Mouse (Mus musculus) CD4-positive helper T cell, adult 2 months (primary cell): ENCODE data around the gene Maco1.
A peak's percentile ranks its signal among the peaks of the same experiment; 100 is the strongest.
"Not testable (repeated sequence)": the region's sequence is repeated elsewhere in the genome, so short reads cannot be mapped to it uniquely, and the experiment has no call there.

Experiments
- DNase-seq: peaks from one replicate; pipeline ENCODE4 v3.0.0-alpha.2; 2012; ENCODE audit warnings: low read depth, missing footprints, low spot score

Gene Maco1

DNA sequence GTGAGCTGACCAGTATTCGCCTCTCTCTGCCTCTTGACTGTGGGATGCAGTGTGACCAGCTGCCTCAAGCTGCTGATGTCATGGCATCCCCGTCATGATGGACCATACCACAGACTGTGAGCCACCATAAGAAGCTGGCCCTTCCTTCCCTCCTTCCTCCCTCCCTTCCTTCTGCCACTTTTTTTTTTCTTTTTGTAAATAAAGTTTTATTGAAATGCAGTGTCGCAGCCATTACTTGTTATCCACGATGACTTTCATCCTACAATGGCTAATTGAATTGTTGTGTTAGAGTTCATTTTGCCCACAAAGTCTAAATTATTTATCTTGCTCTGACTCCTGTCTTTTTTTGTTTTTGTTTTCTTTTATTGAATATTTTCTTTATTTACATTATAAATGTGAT lies 5.3 kb upstream of the Maco1 start:
- no peak for DNase-seq

- no peak for DNase-seq
Measured at GRCm38 (mm10) chr4:134856501-134856900, 3.4 kb upstream of the Maco1 start.

DNA sequence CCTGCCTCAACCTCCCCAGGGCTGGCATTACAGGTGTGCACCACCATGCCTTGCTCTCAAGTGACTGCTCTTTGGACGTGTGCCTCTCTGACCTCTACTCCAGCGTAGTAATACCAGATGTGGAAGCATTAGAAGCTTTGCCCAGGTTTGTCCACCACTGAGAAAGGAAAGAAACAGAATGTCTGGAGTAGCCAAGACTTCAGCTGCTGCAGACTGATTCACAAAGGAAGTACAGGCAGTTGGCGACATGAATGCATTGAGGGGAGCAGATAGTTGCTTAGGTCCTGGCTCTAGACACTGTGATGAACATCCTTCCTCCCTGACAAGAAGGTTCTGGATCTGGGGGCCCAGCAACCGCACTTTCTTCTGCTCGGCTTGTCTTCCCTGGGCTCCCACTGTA lies 2.9 kb upstream of the Maco1 start:
- no peak for DNase-seq

DNA sequence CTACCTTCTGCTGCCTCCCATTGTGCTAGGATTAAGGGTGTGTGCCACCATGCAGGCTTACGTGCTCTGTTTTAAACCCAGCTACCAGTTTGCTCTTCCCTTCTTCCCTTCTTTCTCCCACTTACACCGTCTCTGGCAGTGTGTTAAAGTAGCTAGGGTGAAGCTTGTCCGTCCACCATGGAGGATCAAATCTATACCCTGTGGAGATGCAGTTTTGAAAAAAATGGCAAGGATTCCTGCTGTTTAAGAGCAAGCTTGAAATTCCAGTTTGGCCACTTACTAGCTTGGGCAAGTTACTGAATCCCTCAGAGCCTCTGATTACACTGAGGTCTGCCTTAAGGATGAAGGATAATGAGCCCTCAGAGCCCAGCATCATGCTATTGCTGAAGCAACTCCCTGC lies 2.2 kb upstream of the Maco1 start:
- DNase-seq, result no peak

DNA sequence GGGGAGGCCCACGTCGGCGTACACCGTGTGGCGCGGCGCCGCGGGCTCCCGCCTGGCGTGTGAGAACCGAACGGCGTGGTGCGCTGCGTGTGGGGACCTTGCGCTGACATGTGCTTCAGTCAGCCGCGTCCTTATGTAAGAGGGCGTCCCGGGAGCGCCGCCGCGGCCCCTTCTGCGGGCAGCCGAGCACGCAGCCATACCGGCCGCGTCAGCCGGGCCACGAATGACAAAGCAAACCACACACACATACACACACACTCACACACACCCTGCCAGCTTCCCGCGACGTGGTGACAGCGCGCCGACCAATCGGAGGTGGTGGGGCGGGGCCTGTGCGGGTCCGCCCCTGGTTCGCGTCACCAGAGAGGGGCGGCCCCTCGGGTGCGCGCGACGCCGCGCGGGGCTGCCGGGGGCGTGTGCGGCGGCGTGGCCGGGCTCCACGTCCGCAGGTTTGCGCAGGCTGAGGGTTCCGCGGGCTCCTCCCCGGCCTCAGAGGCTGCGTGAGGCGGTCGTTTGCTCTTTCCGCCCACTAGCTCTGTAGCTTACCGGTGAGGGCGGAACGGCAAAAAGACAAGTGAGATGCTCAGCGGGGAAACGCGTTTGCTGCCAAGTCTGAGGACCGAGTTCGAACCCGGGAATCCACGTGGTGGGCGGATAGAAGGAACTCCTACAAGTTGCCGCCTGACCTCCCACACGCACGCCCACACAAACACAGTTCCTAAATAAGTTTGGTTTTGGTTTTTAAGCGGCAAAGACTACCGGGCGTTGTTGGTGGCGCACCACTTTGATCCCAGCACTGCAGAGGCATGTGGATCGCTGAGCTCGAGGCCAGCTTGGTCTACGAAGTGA lies 716 bp upstream of the Maco1 start:
- peak; percentile 97 for DNase-seq

- DNase-seq, result peak; percentile 41
Measured at GRCm38 (mm10) chr4:134852438-134853255, 498 bp downstream of the Maco1 start.

GRCm38 (mm10) chr4:134851876-134852275 lies 1.3 kb downstream of the Maco1 start:
- DNase-seq, result peak; percentile 16

DNA sequence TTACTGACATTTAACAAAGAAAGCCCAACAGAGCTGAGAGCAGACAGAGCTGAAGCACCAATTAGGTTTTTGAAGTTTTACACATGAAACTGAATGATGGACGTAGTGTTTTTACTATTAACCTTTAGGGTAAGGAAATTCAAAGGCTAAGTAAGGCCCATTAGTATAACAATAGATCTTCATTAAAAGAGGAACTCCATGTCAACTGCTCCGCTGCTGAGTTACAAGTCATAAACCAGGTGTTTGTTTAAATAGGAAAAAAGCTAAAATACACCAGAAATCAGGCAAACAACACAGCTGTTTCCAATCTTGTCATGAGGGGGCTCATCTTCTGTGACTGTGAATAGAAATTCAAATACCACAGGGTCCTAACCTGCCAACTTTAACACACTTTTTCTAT lies 1.9 kb downstream of the Maco1 start:
- DNase-seq, result no peak

DNA sequence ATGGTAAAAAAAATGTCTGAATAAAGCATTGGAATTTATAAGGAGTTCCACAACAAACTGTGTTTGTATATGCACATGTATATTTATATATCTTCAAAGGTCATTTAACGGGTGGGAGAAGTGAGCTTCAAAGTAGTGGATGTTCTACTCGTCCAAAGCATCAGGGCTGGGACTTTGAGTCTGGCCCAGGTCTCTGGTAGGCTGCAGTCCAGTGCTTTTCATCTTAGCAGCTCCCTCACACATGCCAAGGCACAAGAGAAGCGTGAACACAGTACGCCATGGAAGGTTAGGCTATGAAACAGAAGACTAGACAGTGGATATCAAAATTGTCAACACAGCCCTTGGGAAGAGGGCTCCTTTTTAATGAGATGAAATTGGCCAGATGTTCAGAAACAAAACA lies 2.6 kb downstream of the Maco1 start:
- no peak for DNase-seq

DNA sequence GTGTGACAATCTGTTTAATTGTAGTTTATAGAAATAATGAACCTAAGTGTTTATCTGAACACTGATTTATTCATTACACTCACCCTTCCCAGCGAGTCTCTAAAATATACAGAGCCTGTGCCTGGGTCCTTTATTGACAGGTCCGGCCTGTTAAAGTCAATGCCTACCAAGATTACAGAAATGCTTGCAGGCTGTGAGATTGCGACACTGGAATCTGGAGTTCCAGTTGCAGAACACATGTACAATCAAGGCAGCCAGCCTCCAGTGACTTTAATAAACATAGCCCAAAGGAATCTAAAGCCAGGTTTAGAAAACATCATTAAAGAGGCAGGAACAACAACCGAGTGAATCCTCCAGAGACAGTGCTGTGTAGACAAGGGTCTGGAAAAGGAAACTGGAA lies 5.6 kb downstream of the Maco1 start:
- no peak for DNase-seq

DNA sequence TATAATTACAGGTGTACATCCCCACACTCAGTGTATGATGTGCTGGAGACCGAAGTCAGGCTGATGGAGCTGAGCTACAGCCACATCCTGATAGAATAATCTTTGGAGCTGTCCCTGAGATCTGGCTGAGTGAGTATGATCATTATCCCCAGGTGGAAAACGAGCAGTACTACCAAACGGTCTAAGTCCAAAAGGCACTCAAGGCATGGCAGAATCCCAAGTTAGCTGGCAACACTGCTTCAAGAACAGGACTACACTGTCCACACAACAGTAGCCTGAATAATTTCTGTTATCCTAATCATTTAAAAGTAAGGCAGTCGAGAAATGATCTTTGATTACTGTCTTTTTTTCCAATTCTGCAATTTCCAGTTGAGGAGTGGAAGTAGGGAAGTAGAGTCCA lies 9.6 kb downstream of the Maco1 start:
- no peak for DNase-seq

DNA sequence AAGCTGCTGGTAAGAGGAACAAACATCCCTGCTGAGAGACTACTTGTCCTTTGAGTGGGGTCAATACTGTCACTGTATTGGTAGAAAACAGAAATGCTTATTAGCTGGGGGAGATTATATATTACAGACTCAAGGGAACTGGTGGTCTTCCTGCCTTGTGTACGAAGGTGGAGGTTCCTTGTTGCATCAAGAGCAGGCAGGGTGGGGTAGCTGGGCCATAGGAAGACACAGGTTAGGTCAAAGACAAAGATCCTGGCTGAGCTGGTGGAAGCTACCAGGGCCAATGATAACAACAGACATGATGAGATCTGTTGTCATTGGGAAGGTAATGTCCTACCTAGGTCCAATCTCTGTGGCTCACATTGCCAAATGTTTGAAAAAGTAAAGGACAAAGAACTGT lies 12.9 kb downstream of the Maco1 start:
- DNase-seq, result no peak

DNA sequence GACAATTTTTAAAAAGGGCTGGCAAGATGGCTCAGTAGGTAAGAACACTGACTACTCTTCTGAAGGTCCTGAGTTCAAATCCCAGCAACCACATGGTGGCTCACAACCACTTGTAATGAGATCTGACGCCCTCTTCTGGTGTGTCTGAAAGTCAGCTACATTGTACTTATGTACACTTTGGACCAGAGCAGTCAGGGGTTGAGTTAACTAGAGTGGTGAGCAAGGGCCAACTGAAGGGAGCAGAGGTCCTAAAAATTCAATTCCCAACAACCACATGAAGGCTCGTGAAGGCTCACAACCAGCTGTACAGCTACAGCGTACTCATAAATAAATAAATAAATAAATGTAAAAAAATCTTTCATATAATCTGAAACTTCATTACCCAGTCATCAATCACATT lies 14.4 kb downstream of the Maco1 start:
- DNase-seq, result not testable (repeated sequence)

GRCm38 (mm10) chr4:134838221-134838620 lies 14.9 kb downstream of the Maco1 start:
- no peak for DNase-seq

GRCm38 (mm10) chr4:134835486-134835885 lies 17.7 kb downstream of the Maco1 start:
- DNase-seq, result no peak

- no peak for DNase-seq
Measured at GRCm38 (mm10) chr4:134831934-134832333, 21.2 kb downstream of the Maco1 start.

DNA sequence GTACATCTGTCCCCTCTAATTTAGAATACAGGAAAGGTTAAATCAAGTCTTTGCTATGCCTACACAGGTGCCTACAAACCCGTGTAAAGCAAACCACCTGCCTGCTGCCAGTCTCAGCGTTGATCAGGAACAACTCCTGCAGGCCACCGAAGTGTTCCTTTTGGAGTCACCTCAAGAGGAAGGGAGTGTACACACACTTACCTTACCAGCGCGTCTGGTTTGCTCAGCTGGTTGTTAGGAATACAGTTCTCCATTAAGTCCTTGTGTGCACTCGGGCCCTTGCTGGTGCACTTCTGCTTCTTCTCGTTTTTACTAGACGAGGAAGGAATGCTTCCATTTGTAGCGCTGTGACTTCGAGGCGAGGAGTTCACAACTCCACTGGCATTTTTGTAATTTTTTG lies 25.3 kb downstream of the Maco1 start:
- no peak for DNase-seq

DNA sequence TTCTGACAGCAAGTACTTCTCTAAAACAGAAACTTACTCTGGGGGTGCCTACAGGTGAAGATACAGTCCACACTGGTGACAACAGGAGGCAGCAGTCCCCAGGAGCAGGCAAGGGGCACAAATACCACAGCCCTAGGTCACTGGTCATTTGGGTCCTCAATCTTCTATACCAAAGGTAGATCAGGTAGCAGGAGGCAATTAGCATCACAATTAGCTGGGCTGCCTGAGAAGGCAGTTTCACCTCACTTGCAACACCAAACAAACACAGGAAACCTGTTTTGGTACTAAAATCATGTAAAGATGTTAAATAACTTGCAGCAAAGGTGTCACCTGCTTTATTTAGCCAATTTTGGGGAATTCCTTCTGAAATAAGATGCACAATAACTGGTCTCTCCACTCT lies 26.8 kb downstream of the Maco1 start:
- DNase-seq, result no peak

- not testable (repeated sequence) for DNase-seq
Measured at GRCm38 (mm10) chr4:134825864-134826263, 27.3 kb downstream of the Maco1 start.

- no peak for DNase-seq
Measured at GRCm38 (mm10) chr4:134823560-134823959, 29.6 kb downstream of the Maco1 start.

- DNase-seq, result no peak
Measured at GRCm38 (mm10) chr4:134821061-134821460, 32.1 kb downstream of the Maco1 start.

DNA sequence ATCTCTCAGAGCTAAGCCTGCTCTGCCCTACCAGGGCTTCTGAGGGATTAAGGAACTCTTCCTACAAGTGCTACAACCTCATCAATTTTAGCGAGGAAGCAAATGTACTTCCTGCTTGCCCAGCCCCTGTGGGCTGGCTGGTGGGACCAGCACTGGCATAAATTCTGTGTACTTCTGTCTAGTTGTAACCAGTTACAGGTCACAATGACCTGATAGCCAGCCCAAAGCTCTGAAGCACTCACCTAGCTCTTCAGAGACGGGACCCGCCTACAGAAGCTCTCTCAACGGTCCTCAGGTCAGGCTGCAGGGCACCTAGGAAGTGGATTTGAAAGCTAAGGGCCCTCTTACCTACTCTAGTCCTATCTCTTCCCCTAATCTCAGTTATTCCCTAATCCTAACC lies 35.4 kb downstream of the Maco1 start:
- no peak for DNase-seq

DNA sequence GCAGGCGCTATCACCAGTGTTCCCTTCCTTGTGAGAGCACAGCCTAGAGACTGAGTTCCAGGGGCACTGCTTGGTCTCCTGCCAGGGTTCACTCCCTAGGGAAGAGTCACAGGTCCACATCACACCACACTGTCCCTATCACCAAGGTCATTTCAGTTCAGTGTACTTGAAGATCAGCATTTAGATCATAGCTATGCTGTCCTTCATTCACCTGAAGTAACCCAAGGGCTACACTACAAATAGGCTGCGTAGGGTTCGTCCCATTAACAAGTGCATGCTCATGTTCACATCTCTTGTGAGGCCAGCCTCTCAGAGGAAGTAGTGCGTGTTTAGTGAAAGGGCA lies 38.9 kb downstream of the Maco1 start:
- DNase-seq, result no peak
